ENCODE assay signal across 23 mouse cellular contexts in the genomic region with DNA sequence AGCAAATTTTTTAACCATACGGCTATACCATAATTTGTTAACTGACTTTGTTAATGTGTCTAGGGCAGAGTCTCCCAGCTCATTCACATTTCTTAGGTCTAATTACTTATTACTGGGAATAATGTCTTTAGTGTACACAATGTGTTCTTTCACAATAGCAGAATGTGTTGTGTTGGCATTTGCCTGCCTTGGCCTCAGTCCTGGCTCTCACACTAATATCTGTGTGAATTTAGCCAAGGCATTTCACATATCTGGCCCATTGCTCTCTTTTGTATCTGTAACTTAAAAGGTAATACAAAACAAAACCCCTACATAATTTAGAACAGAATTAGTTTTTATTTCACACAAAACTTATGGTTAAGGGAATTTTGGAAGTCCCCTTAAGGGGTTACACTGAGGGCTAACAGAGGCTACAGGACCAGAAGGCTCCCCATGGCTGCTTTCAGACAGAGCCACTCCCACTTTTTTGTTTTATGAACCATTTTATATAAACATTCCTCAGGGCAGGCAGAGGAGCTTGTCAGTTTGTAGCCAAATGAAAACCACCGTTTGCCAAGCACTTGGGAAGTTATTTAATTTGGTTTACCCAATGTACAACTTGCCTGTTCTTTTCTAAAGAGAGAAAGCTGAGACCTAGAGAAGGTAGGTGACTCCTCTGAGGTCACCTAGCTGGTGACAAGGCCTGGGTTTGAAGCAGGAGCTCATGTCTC.
A peak's percentile ranks its signal among the peaks of the same experiment; 100 is the strongest.
DNase-seq lines count a peak whose midpoint lies in the region; ATAC-seq and TF ChIP-seq lines count a peak whose summit lies in the region.
"Had no signal": no experiment of that assay in that cellular context is flagged by ENCODE, and none has a peak within 500 bp of the region (broad histone marks: within the 10 kb centered on the region; RNA-seq: fewer than 3 reads in every experiment).

No protein-coding gene starts in this region.

- no peak for DNase-seq in limb, embryonic 10.5 days (ENCODE audit: low spot score)
- peak; percentile 42 for DNase-seq in lung, embryonic 14.5 days
- no peak for DNase-seq in lung, adult 2 months
- peak; percentile 72 for DNase-seq in NIH3T3 (ENCODE audit: low read depth)
- no peak for DNase-seq in kidney, postnatal 4 days
- DNase-seq in ovary, adult 18-20 months (ENCODE audit: low spot score): no peak
- DNase-seq: adrenal gland, postnatal 10 days; adrenal gland, postnatal 25 days; cerebellum, adult 11 months; cerebellum, adult 18-20 months; cerebellum, adult 8-10 months; cerebellum, adult 9-11 months; cerebellum, postnatal 36 days; embryo, embryonic 11 days had no signal

- no peak overlapping the region for H3ac ChIP-seq in myocyte (ENCODE audit: control insufficient read depth, insufficient read length)

- H3K9me3 ChIP-seq in limb, embryonic 13.5 days: no peaks in the 10 kb centered on the region
- H3K9me3 ChIP-seq in limb, embryonic 10.5 days (replicated peaks): no peaks in the 10 kb centered on the region
- no peaks in the 10 kb centered on the region for H3K9me3 ChIP-seq in lung, embryonic 14.5 days (ENCODE audit: low read depth, low read length)
- H3K9me3 ChIP-seq: embryonic facial prominence, embryonic 13.5 days; embryonic facial prominence, embryonic 15.5 days; forebrain, embryonic 10.5 days; forebrain, embryonic 12.5 days had no signal

- no peak overlapping the region for H3K27ac ChIP-seq in limb, embryonic 13.5 days
- no peak overlapping the region for H3K27ac ChIP-seq in limb, embryonic 10.5 days
- H3K27ac ChIP-seq in lung, embryonic 14.5 days (ENCODE audit: low read depth): no peak overlapping the region
- H3K27ac ChIP-seq: embryonic facial prominence, embryonic 13.5 days; embryonic facial prominence, embryonic 15.5 days; forebrain, embryonic 10.5 days; forebrain, embryonic 12.5 days had no signal

- peaks cover 12% of the 10 kb centered on the region for H3K79me2 ChIP-seq in myocyte (ENCODE audit: control insufficient read depth, insufficient read depth)

- no peaks in the 10 kb centered on the region for H3K36me3 ChIP-seq in limb, embryonic 13.5 days
- no peaks in the 10 kb centered on the region for H3K36me3 ChIP-seq in limb, embryonic 10.5 days
- no peaks in the 10 kb centered on the region for H3K36me3 ChIP-seq in lung, embryonic 14.5 days (ENCODE audit: insufficient read depth)
- H3K36me3 ChIP-seq in myocyte (ENCODE audit: control insufficient read depth, insufficient read depth): no peaks in the 10 kb centered on the region
- H3K36me3 ChIP-seq: embryonic facial prominence, embryonic 13.5 days; embryonic facial prominence, embryonic 15.5 days; forebrain, embryonic 10.5 days; forebrain, embryonic 12.5 days had no signal

- no peak overlapping the region for H3K4me3 ChIP-seq in limb, embryonic 13.5 days
- no peak overlapping the region for H3K4me3 ChIP-seq in limb, embryonic 10.5 days
- no peak overlapping the region for H3K4me3 ChIP-seq in lung, embryonic 14.5 days (ENCODE audit: low read depth, low read length)
- H3K4me3 ChIP-seq in lung, adult 2 months (replicated peaks; ENCODE audit: extremely low read depth, low read depth, low read length): no peak overlapping the region
- H3K4me3 ChIP-seq in myocyte: no peak overlapping the region
- H3K4me3 ChIP-seq: embryonic facial prominence, embryonic 13.5 days; embryonic facial prominence, embryonic 15.5 days; erythroblast, embryonic 14.5 days; forebrain, embryonic 10.5 days; forebrain, embryonic 12.5 days had no signal

- ATAC-seq in limb, embryonic 13.5 days (ENCODE audit: low FRiP score, low read depth): no peak
- no peak for ATAC-seq in lung, embryonic 14.5 days (ENCODE audit: insufficient read depth)
- ATAC-seq: forebrain, embryonic 14.5 days; forebrain, embryonic 16.5 days had no signal

- peak overlapping the region; percentile 19 for H3K4me2 ChIP-seq in limb, embryonic 13.5 days (replicated peaks)
- no peak overlapping the region for H3K4me2 ChIP-seq in lung, embryonic 14.5 days
- peak overlapping the region; percentile 25 for H3K4me2 ChIP-seq in myocyte (ENCODE audit: low read depth)
- H3K4me2 ChIP-seq: embryonic facial prominence, embryonic 13.5 days; embryonic facial prominence, embryonic 15.5 days; forebrain, embryonic 12.5 days had no signal

- no peak for TF ChIP-seq POLR2A in lung, adult 2 months (IDR thresholded peaks at IDR 0.05; ENCODE audit: borderline replicate concordance, extremely low read depth, low read depth, low read length)
- no peak for TF ChIP-seq POLR2A in myocyte (IDR thresholded peaks at IDR 0.05; ENCODE audit: insufficient read length, low read depth)

- peaks cover 45% of the 10 kb centered on the region for H3K27me3 ChIP-seq in limb, embryonic 13.5 days
- peaks cover 72% of the 10 kb centered on the region for H3K27me3 ChIP-seq in limb, embryonic 10.5 days (ENCODE audit: low read depth, poor library complexity, severe bottlenecking)
- H3K27me3 ChIP-seq in lung, embryonic 14.5 days (ENCODE audit: insufficient read depth, low read length): peaks cover 37% of the 10 kb centered on the region
- no peaks in the 10 kb centered on the region for H3K27me3 ChIP-seq in myocyte (ENCODE audit: control insufficient read depth, insufficient read depth, insufficient read length)

- WGBS in limb, embryonic 13.5 days: 45% methylated on average over 2 of the region's 2 CpGs
- WGBS in limb, embryonic 10.5 days: 74% methylated on average over 2 of the region's 2 CpGs
- WGBS in lung, embryonic 14.5 days: 30% methylated on average over 2 of the region's 2 CpGs
- WGBS in lung, adult 2 months: 45% methylated on average over 2 of the region's 2 CpGs

- H3K4me1 ChIP-seq in limb, embryonic 13.5 days: peaks cover 39% of the 10 kb centered on the region
- H3K4me1 ChIP-seq in limb, embryonic 10.5 days: peaks cover 25% of the 10 kb centered on the region
- no peaks in the 10 kb centered on the region for H3K4me1 ChIP-seq in lung, embryonic 14.5 days (ENCODE audit: insufficient read depth)
- no peaks in the 10 kb centered on the region; the same call in 1 of the 2 replicates for H3K4me1 ChIP-seq in lung, adult 2 months (ENCODE audit: control insufficient read depth, insufficient read depth, low read length)

- no peak overlapping the region for H3K9ac ChIP-seq in limb, embryonic 13.5 days
- no peak overlapping the region for H3K9ac ChIP-seq in lung, embryonic 14.5 days
- H3K9ac ChIP-seq: embryonic facial prominence, embryonic 13.5 days; embryonic facial prominence, embryonic 15.5 days; forebrain, embryonic 12.5 days had no signal

- TF ChIP-seq CTCF in lung, embryonic 14.5 days (IDR thresholded peaks at IDR 0.05; ENCODE audit: low read depth): no peak
- TF ChIP-seq CTCF in lung, adult 2 months (IDR thresholded peaks at IDR 0.05; ENCODE audit: insufficient read depth, low read length): no peak

TF ChIP-seq in myocyte, 11 proteins besides CTCF, POLR2A, EP300 and RAD21:
- no peak for TF ChIP-seq TCF12 (IDR thresholded peaks at IDR 0.05; ENCODE audit: insufficient read depth, poor library complexity, severe bottlenecking)
- TF ChIP-seq POLR2AphosphoS2 (IDR thresholded peaks at IDR 0.05; ENCODE audit: insufficient read length, low read depth): no peak
- TF ChIP-seq SRF (IDR thresholded peaks at IDR 0.05; ENCODE audit: control insufficient read depth, insufficient read length, low read depth): no peak
- TF ChIP-seq E2F4 (IDR thresholded peaks at IDR 0.05; ENCODE audit: insufficient read depth): no peak
- no peak for TF ChIP-seq MYOD1 (IDR thresholded peaks at IDR 0.05; ENCODE audit: control insufficient read depth in 1 of 3, insufficient read length in 2 of 3, low read depth in 2 of 3)
- no peak for TF ChIP-seq REST (IDR thresholded peaks at IDR 0.05; ENCODE audit: insufficient read depth, insufficient read length)
- no peak for TF ChIP-seq MYOG (IDR thresholded peaks at IDR 0.05; ENCODE audit: control insufficient read depth in 1 of 3, insufficient read depth in 1 of 3, insufficient read length in 2 of 3, low read depth in 2 of 3)
- no peak for TF ChIP-seq CEBPB (IDR thresholded peaks at IDR 0.05; ENCODE audit: insufficient read depth, poor library complexity, severe bottlenecking)
- no peak for TF ChIP-seq USF1 (IDR thresholded peaks at IDR 0.05; ENCODE audit: low read depth)
- no peak for TF ChIP-seq TCF3 (IDR thresholded peaks at IDR 0.05; ENCODE audit: insufficient read length, low read depth)
- TF ChIP-seq MAX (IDR thresholded peaks at IDR 0.05; ENCODE audit: low read depth): no peak

Comparison
In these comparisons a context has a peak if more than half of its experiments do, and no peak if none do; other contexts are left out.
1. DNase-seq: peak in lung, embryonic 14.5 days (single experiment) and NIH3T3 (single experiment); none in limb, embryonic 10.5 days (single experiment), lung, adult 2 months (single experiment), kidney, postnatal 4 days (0 of 2) and ovary, adult 18-20 months (single experiment).